Mouse (Mus musculus): ENCODE measurements around the gene Akap2.

- TF ChIP-seq POLR2A (IDR thresholded peaks at IDR 0.05; ENCODE audit: insufficient read length, low read depth) = no peak
- no peak for TF ChIP-seq CEBPB (IDR thresholded peaks at IDR 0.05; ENCODE audit: insufficient read depth, poor library complexity, severe bottlenecking)
- no peak for TF ChIP-seq POLR2AphosphoS2 (IDR thresholded peaks at IDR 0.05; ENCODE audit: insufficient read length, low read depth)
- no peak for TF ChIP-seq TCF12 (IDR thresholded peaks at IDR 0.05; ENCODE audit: insufficient read depth, poor library complexity, severe bottlenecking)
- no peak for TF ChIP-seq E2F4 (IDR thresholded peaks at IDR 0.05; ENCODE audit: insufficient read depth)
- no peak for TF ChIP-seq REST (IDR thresholded peaks at IDR 0.05; ENCODE audit: insufficient read depth, insufficient read length)
- no peak for TF ChIP-seq MYOD1 (IDR thresholded peaks at IDR 0.05; ENCODE audit: control insufficient read depth in 1 of 3, insufficient read length in 2 of 3, low read depth in 2 of 3)
- no peak for TF ChIP-seq TCF3 (IDR thresholded peaks at IDR 0.05; ENCODE audit: insufficient read length, low read depth)
- TF ChIP-seq USF1 (IDR thresholded peaks at IDR 0.05; ENCODE audit: low read depth) = no peak
- TF ChIP-seq MAX (IDR thresholded peaks at IDR 0.05; ENCODE audit: low read depth) = no peak
Measured at GRCm38 (mm10) chr4:57690805-57691204, 26.7 kb upstream of the Akap2 start.
